Mouse (Mus musculus) hindbrain, postnatal 0 days (tissue): ENCODE results near the gene Cdk2ap1. TPM values are rescaled to one million over a fixed set of nuclear protein-coding genes. Genes with fewer than 3 reads are reported as not detected.

Experiments
- ATAC-seq: fragments of 200-750 bp; cut with Nextera tagmentation; 2 replicates; pipeline ENCODE4 v1.8.0; 2017; ENCODE audit warnings: mild to moderate bottlenecking, moderate TSS enrichment, moderate library complexity
- DNase-seq: peaks from one replicate; pipeline ENCODE4 v3.0.0-alpha.2; 2015; ENCODE audit warnings: low spot score
- H3K27ac ChIP-seq: fragments of 300-500 bp; sonication (generic); 2 replicates; pipeline ENCODE4 v1.5.1; 2014; ENCODE audit warnings: mild to moderate bottlenecking
- H3K27me3 ChIP-seq: fragments of 300-500 bp; sonication (generic); 2 replicates; pipeline ENCODE4 v1.6.1; 2014; ENCODE audit warnings: low read length, mixed read lengths; ENCODE audit not compliant: insufficient read depth
- H3K36me3 ChIP-seq: fragments of 300-500 bp; sonication (generic); 2 replicates; pipeline ENCODE4 v1.6.1; 2014; ENCODE audit warnings: low read length, mixed read lengths; ENCODE audit not compliant: insufficient read depth
- H3K4me1 ChIP-seq: fragments of 300-500 bp; sonication (generic); 2 replicates; pipeline ENCODE4 v1.6.1; 2014; ENCODE audit warnings: antibody characterized with exemption, low read length, mixed read lengths; ENCODE audit not compliant: insufficient read depth
- H3K4me2 ChIP-seq: fragments of 300-500 bp; sonication (generic); 2 replicates; pipeline ENCODE4 v1.6.1; 2014; ENCODE audit warnings: low read depth, mild to moderate bottlenecking, low read length, moderate library complexity, mixed read lengths
- H3K4me3 ChIP-seq: fragments of 300-500 bp; sonication (generic); 2 replicates; pipeline ENCODE4 v1.5.1; 2014; ENCODE audit warnings: low read length
- H3K9ac ChIP-seq: fragments of 300-500 bp; sonication (generic); replicated peaks from 2 replicates; pipeline ENCODE4 v1.6.1; 2014; ENCODE audit warnings: mild to moderate bottlenecking, low read length, moderate library complexity, mixed read lengths
- H3K9me3 ChIP-seq: fragments of 300-500 bp; sonication (generic); 2 replicates; pipeline ENCODE4 v1.6.1; 2016; ENCODE audit warnings: low read length, mixed read lengths
- CTCF ChIP-seq: IDR thresholded peaks from 2 replicates; pipeline ENCODE4 v1.5.1; 2016; ENCODE audit warnings: antibody characterized with exemption, control low read depth, low read depth
- WGBS: fragments of 180-500 bp; shearing (Covaris S2); extraction: QIAGEN DNeasy Blood & Tissue Kit; methylation state at CpG from one replicate; pipeline ENCODE4 v1.1.7; 2014; 5-methylcytosine and 5-hydroxymethylcytosine counted together
- polyA plus RNA-seq: library from polyadenylated mRNA; unstranded; fragments of >200 nt; fragmentation: Nextera tagmentation; extraction: Ambion mirVana; gene quantifications from 2 replicates; pipeline ENCODE4 v1.2.1, GENCODE M21; 2015
- total RNA-seq: library from RNA; depleted of rRNA; stranded (reverse); fragments of >200 nt; gene quantifications from 2 replicates; pipeline ENCODE4 v1.2.3, GENCODE M21; 2014

Gene Cdk2ap1
- total and polyA plus RNA-seq, 2 experiments from 2014 or later, result 102 to 209 TPM

GRCm38 (mm10) chr5:124352141-124352920 lies 10.6 kb downstream of the Cdk2ap1 start:
- H3K27ac ChIP-seq, result peak overlapping the region; percentile 98
- ATAC-seq, result peak; percentile 89
- peaks cover 14% of the 10 kb centered on the region for H3K4me1 ChIP-seq

DNA sequence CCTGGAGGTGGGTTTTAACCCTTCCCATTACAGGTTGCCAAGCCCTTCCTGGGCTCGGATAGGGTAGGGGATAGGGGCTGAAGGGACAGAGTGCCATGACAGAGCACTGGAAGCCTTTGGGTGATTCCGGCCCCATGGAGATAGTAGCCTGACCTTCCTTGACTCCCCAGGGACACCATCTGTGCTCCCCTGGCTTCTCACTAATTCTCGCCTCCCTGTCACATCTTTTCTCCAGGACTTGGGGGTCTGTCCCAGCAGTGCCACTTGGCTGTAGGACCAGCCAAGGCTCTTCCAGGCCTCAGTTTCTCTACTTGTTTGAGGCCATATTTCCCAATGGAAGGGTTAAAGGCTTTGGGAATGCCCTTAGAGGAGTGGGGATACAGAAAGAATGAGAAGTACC lies 11.3 kb downstream of the Cdk2ap1 start:
- Histone ChIP-seq H3K4me2 (peak overlapping the region; percentile 90), H3K9ac (peak overlapping the region; percentile 98), H3K27ac (peak overlapping the region; percentile 98), H3K27me3 (no peaks in the 10 kb centered on the region), H3K36me3 (peaks cover 13% of the 10 kb centered on the region; the same call in 1 of the 2 replicates), H3K9me3 (no peaks in the 10 kb centered on the region), H3K4me1 (peaks cover 14% of the 10 kb centered on the region), H3K4me3 (peak overlapping the region; percentile 96)
- 26% methylated on average over 3 of the region's 3 CpGs for WGBS
- DNase-seq (no peak), ATAC-seq (no peak)
- TF ChIP-seq CTCF, result no peak

More at GRCm38 (mm10) chr5:124352141-124352920, 10.6 kb downstream of the Cdk2ap1 start:
- peak; percentile 39; the same call in 1 of the 2 replicates for TF ChIP-seq CTCF
- WGBS, result under 1% methylated on average over 27 of the region's 30 CpGs
- Histone ChIP-seq H3K9ac (peak overlapping the region; percentile 98), H3K27me3 (no peaks in the 10 kb centered on the region), H3K4me3 (peak overlapping the region; percentile 96), H3K36me3 (peaks cover 12% of the 10 kb centered on the region; the same call in 1 of the 2 replicates), H3K9me3 (no peaks in the 10 kb centered on the region), H3K4me2 (peak overlapping the region; percentile 90)
- peak; percentile 93 for DNase-seq

- peak overlapping the region; percentile 90 for H3K4me2 ChIP-seq
- H3K36me3 ChIP-seq, result peaks cover 17% of the 10 kb centered on the region
- TF ChIP-seq CTCF, result no peak
- H3K9ac ChIP-seq, result peak overlapping the region; percentile 98
- 12% methylated on average over 7 of the region's 7 CpGs for WGBS
- ATAC-seq (peak; percentile 88), DNase-seq (peak; percentile 94)
- H3K27me3 ChIP-seq, result no peaks in the 10 kb centered on the region
- peaks cover 14% of the 10 kb centered on the region for H3K4me1 ChIP-seq
- H3K9me3 ChIP-seq, result no peaks in the 10 kb centered on the region
- H3K27ac ChIP-seq, result peak overlapping the region; percentile 98
- peak overlapping the region; percentile 96 for H3K4me3 ChIP-seq
Measured at GRCm38 (mm10) chr5:124351111-124351560, 11.7 kb downstream of the Cdk2ap1 start.

DNA sequence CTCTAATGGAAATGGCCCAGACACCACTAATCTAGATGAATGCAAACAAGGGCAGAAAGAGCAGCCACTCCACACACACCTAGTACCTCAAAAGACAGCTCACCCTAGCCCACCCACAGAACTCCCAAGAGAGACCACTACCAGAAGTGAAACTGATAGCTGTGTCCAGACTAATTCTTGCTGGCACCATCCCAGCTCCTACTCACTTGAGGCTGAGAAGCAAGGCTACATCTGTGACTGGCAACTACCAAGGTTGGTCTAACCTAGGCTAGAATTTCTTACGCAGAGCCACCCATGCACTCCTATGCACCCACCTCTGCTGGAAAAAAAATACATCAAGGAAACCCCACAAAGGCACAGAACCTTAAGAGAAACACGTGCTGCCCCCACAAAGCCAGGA lies 12.5 kb downstream of the Cdk2ap1 start:
- Histone ChIP-seq H3K4me3 (peak overlapping the region; percentile 96), H3K4me2 (peak overlapping the region; percentile 90), H3K27ac (peak overlapping the region; percentile 98), H3K27me3 (no peaks in the 10 kb centered on the region), H3K9ac (peak overlapping the region; percentile 17), H3K36me3 (peaks cover 19% of the 10 kb centered on the region), H3K9me3 (no peaks in the 10 kb centered on the region), H3K4me1 (peaks cover 14% of the 10 kb centered on the region)
- no peak for ATAC-seq
- DNase-seq, result peak; percentile 59
- WGBS, result 35% methylated on average over 2 of the region's 2 CpGs
- TF ChIP-seq CTCF, result no peak

DNA sequence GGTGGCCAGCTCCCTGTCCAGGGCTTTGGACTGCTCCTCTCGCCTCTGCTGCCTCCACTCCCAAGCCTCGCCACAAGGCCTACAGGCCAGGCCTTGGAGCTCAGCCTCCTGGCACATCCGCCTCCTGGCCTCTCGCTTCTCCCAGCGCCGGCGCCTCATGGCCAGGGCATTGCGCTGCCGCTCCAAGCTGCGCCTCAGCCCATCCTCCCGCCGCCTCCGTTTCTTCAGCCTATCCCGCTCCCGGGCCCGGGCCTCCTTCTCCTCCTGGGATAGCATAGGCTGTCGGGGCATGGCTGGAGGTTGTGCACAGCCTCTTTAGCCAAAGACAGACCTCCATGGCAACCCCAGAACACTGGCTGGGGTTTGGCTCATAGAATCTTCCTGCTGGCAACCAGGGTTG lies 13.7 kb downstream of the Cdk2ap1 start:
- Histone ChIP-seq H3K4me2 (peak overlapping the region; percentile 90), H3K4me3 (peak overlapping the region; percentile 6), H3K9ac (peak overlapping the region; percentile 19; the same call in 1 of the 2 replicates), H3K27ac (peak overlapping the region; percentile 98), H3K9me3 (no peaks in the 10 kb centered on the region), H3K36me3 (peaks cover 25% of the 10 kb centered on the region), H3K4me1 (peaks cover 14% of the 10 kb centered on the region), H3K27me3 (no peaks in the 10 kb centered on the region)
- no peak for ATAC-seq
- WGBS, result 66% methylated on average over 17 of the region's 17 CpGs
- peak; percentile 58 for DNase-seq
- TF ChIP-seq CTCF, result peak; percentile 15; the same call in 1 of the 2 replicates

- ATAC-seq (no peak), DNase-seq (no peak)
Measured at GRCm38 (mm10) chr5:124342897-124343296, 20.0 kb downstream of the Cdk2ap1 start.

More at GRCm38 (mm10) chr5:124342897-124343296, 20.0 kb downstream of the Cdk2ap1 start:
- Histone ChIP-seq H3K9ac (no peak overlapping the region), H3K4me2 (no peak overlapping the region), H3K27me3 (no peaks in the 10 kb centered on the region), H3K4me3 (no peak overlapping the region), H3K4me1 (peaks cover 8% of the 10 kb centered on the region; the same call in 1 of the 2 replicates), H3K36me3 (peaks cover 14% of the 10 kb centered on the region), H3K27ac (no peak overlapping the region), H3K9me3 (no peaks in the 10 kb centered on the region)
- TF ChIP-seq CTCF, result no peak
- WGBS, result 73% methylated on average over 8 of the region's 8 CpGs
